Mouse (Mus musculus) right cerebral cortex, postnatal 36 days (tissue): ENCODE results near the gene Vezf1.
"Not testable (repeated sequence)": the region's sequence is repeated elsewhere in the genome, so short reads cannot be mapped to it uniquely, and the experiment has no call there.

Source experiments
- DNase-seq, 2 experiments: peaks; one replicate each; pipeline ENCODE4 v3.0.0; 2022; ENCODE audit warnings: low spot score in 2 of 2, mixed read lengths in 1 of 2

Vezf1 gene

GRCm38 (mm10) chr11:88067586-88068410 is at the start of gene Vezf1:
Gene Vezf1, plus strand, starts transcription at chr11:88068279.
- peak; percentile 44 to 62 for DNase-seq

GRCm38 (mm10) chr11:88023933-88024332 is 44.1 kb upstream of the Vezf1 start:
- DNase-seq = no peak

GRCm38 (mm10) chr11:88027391-88028035 is 40.6 kb upstream of the Vezf1 start:
- no peak for DNase-seq

GRCm38 (mm10) chr11:88028193-88028684 is 39.8 kb upstream of the Vezf1 start:
- DNase-seq = peak; percentile 57 to 60

GRCm38 (mm10) chr11:88030219-88030618 is 37.9 kb upstream of the Vezf1 start:
- no peak for DNase-seq

- DNase-seq = no peak
Measured at GRCm38 (mm10) chr11:88030836-88031235, 37.2 kb upstream of the Vezf1 start.

- DNase-seq = no peak
Measured at GRCm38 (mm10) chr11:88031753-88032152, 36.3 kb upstream of the Vezf1 start.

- DNase-seq = no peak
Measured at GRCm38 (mm10) chr11:88035970-88036369, 32.1 kb upstream of the Vezf1 start.

- no peak for DNase-seq
Measured at GRCm38 (mm10) chr11:88036761-88037251, 31.3 kb upstream of the Vezf1 start.

GRCm38 (mm10) chr11:88037386-88037785 is 30.7 kb upstream of the Vezf1 start:
- DNase-seq = no peak

GRCm38 (mm10) chr11:88039066-88039465 is 29.0 kb upstream of the Vezf1 start:
- DNase-seq = no peak

- DNase-seq = no peak
Measured at GRCm38 (mm10) chr11:88044314-88044713, 23.8 kb upstream of the Vezf1 start.

- not testable (repeated sequence) for DNase-seq
Measured at GRCm38 (mm10) chr11:88045159-88045558, 22.9 kb upstream of the Vezf1 start.

GRCm38 (mm10) chr11:88045878-88046277 is 22.2 kb upstream of the Vezf1 start:
- DNase-seq = no peak

- no peak for DNase-seq
Measured at GRCm38 (mm10) chr11:88046323-88046937, 21.6 kb upstream of the Vezf1 start.

- DNase-seq = peak; percentile 94 to 96
Measured at GRCm38 (mm10) chr11:88046944-88047794, 20.9 kb upstream of the Vezf1 start, which contains the start of gene Srsf1. Gene Srsf1, plus strand, starts transcription at chr11:88047373.

- peak; percentile 47 to 57 for DNase-seq
Measured at GRCm38 (mm10) chr11:88047871-88048531, 20.1 kb upstream of the Vezf1 start.

GRCm38 (mm10) chr11:88048961-88049670 is 19.0 kb upstream of the Vezf1 start:
- DNase-seq = no peak

- no peak for DNase-seq
Measured at GRCm38 (mm10) chr11:88049732-88050131, 18.3 kb upstream of the Vezf1 start.

- DNase-seq = no peak
Measured at GRCm38 (mm10) chr11:88052638-88053037, 15.4 kb upstream of the Vezf1 start.
